Mouse (Mus musculus) brain, embryonic 14.5 days (tissue): ENCODE measurements around the gene Slc39a8. TPM values are rescaled to one million over a fixed set of nuclear protein-coding genes. Genes with fewer than 3 reads are reported as not detected.

Experiments used
- DNase-seq: peaks from one replicate; pipeline ENCODE4 v3.0.0-alpha.2; 2011; ENCODE audit warnings: low read depth
- CTCF ChIP-seq: fragments of 200-500 bp; IDR thresholded peaks from 2 replicates; pipeline ENCODE4 v1.5.1; 2012; ENCODE audit warnings: inconsistent platforms, mild to moderate bottlenecking, moderate library complexity, borderline replicate concordance; ENCODE audit not compliant: insufficient read depth, insufficient read length; ENCODE audit errors: extremely low read depth
- POLR2A ChIP-seq: fragments of 200-500 bp; IDR thresholded peaks from 2 replicates; pipeline ENCODE4 v1.6.1; 2012; ENCODE audit warnings: mild to moderate bottlenecking, inconsistent platforms, borderline replicate concordance; ENCODE audit not compliant: poor library complexity, insufficient read depth, insufficient read length, severe bottlenecking; ENCODE audit errors: extremely low read depth
- polyA plus RNA-seq: library from polyadenylated mRNA; depleted of rRNA; stranded (reverse); fragments of >200 nt; gene quantifications from 2 replicates; pipeline ENCODE4 v1.2.3, GENCODE M21; 2012

Gene Slc39a8
- polyA plus RNA-seq, 1 experiment = 9.7 TPM

GRCm38 (mm10) chr3:135826684-135827249, 1.7 kb downstream of the Slc39a8 start:
- no peak for DNase-seq
- TF ChIP-seq CTCF (no peak), POLR2A (no peak)

- no peak for DNase-seq
- no peak for TF ChIP-seq POLR2A
- TF ChIP-seq CTCF = no peak
These were observed 2.9 kb downstream of the Slc39a8 start for GRCm38 (mm10) chr3:135828000-135828399.

GRCm38 (mm10) chr3:135832496-135832895, 7.4 kb downstream of the Slc39a8 start:
- DNase-seq = no peak
- TF ChIP-seq CTCF = no peak
- no peak for TF ChIP-seq POLR2A

GRCm38 (mm10) chr3:135832907-135833306, 7.8 kb downstream of the Slc39a8 start:
- no peak for DNase-seq
- TF ChIP-seq CTCF (no peak), POLR2A (no peak)

GRCm38 (mm10) chr3:135834988-135835387, 9.9 kb downstream of the Slc39a8 start:
- DNase-seq = no peak
- TF ChIP-seq POLR2A (no peak), CTCF (no peak)

- DNase-seq = no peak
- TF ChIP-seq CTCF = no peak
These were observed 14.5 kb downstream of the Slc39a8 start for GRCm38 (mm10) chr3:135839535-135839934.

GRCm38 (mm10) chr3:135840185-135840584, 15.1 kb downstream of the Slc39a8 start:
- TF ChIP-seq POLR2A (no peak), CTCF (no peak)
- DNase-seq = no peak

GRCm38 (mm10) chr3:135841716-135842511, 16.8 kb downstream of the Slc39a8 start:
- DNase-seq = no peak

GRCm38 (mm10) chr3:135843181-135843580, 18.1 kb downstream of the Slc39a8 start:
- no peak for DNase-seq
- TF ChIP-seq POLR2A (no peak), CTCF (no peak)

More at GRCm38 (mm10) chr3:135841716-135842511, 16.8 kb downstream of the Slc39a8 start:
- TF ChIP-seq CTCF = no peak
- TF ChIP-seq POLR2A = no peak

GRCm38 (mm10) chr3:135843707-135844106, 18.6 kb downstream of the Slc39a8 start:
- TF ChIP-seq POLR2A = no peak
- no peak for TF ChIP-seq CTCF
- DNase-seq = no peak

GRCm38 (mm10) chr3:135844835-135845234, 19.8 kb downstream of the Slc39a8 start:
- no peak for DNase-seq
- TF ChIP-seq CTCF = no peak

- DNase-seq = no peak
- no peak for TF ChIP-seq POLR2A
- no peak for TF ChIP-seq CTCF
These were observed 20.8 kb downstream of the Slc39a8 start for GRCm38 (mm10) chr3:135845860-135846259.
